Mouse (Mus musculus) MEL (cell line): ENCODE results near the gene Hoxb9.

ENCODE experiments used
- MAFK ChIP-seq: IDR thresholded peaks from 2 replicates; pipeline ENCODE4 v1.6.1; 2011; ENCODE audit warnings: low read depth, mild to moderate bottlenecking, low read length, improper control_type of control experiment, borderline replicate concordance
- POLR2AphosphoS5 ChIP-seq: IDR thresholded peaks from 2 replicates; pipeline ENCODE4 v1.6.1; 2012; ENCODE audit warnings: low read depth, borderline replicate concordance, mild to moderate bottlenecking, inconsistent platforms, low read length, moderate library complexity, mixed read lengths

- TF ChIP-seq POLR2AphosphoS5 (no peak), MAFK (no peak)
These were observed 45.7 kb downstream of the Hoxb9 start for GRCm38 (mm10) chr11:96316696-96317607.
